Mouse (Mus musculus) embryonic stem cell, embryonic (primary cell): ENCODE measurements around the gene Rorb.

Experiments
- CTCF ChIA-PET, 4 experiments: fragments of 300-600 bp in 2 of 4; fragments of 350-600 bp in 2 of 4; sonication (Branson Sonifier 250); formaldehyde crosslinking; loops; one replicate each; lab custom pipeline; 2022; ENCODE audit warnings: inconsistent platforms in 2 of 4; lab: Charles Lee
- POLR2A ChIA-PET, 4 experiments: fragments of 300-600 bp in 2 of 4; fragments of 350-600 bp in 2 of 4; sonication (Branson Sonifier 250); formaldehyde crosslinking; loops; one replicate each; lab custom pipeline; 2022; ENCODE audit warnings: antibody characterized with exemption in 4 of 4, inconsistent platforms in 1 of 4; lab: Charles Lee

Gene Rorb

DNA sequence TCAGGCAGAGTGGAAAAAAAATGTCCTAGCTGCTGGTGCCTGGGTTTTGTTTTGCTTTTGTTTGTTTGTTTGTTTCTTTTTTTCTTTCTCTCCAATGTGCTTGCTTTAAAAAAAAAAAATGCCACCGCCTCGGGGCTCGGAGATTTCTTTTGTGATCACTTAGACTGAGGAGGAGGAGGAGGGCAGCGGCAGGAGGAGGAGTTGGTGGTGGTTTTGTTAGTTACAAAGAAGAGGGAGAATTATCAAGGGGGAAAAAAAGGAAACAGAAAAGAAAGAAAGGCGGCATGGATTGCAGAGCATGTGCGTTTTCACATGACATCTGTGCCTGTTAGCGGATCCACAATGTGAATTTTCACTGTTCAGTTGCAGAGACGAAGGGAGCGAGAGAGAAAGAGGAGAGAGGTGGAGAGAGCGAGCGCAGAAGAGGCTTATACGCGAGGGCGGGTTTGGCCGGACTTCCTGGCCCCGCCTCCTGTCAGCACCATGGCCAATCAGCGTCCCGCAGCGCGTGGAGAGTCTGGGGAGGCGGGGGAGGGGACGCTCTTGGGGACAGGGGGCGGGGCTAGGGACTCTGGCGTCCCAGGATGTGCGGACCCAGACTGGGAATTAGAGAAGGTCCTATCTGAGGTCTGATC lies at the start of gene Rorb:
Rorb (minus strand) TSS at position 404 of the 635 bp plus-strand sequence.
- POLR2A ChIA-PET = interaction anchor here in 2 of 4 experiments (1.2 to 1.8 kb wide), 2 partner anchors 9 to 440 kb away, joined by 3 to 7 read pairs; partner anchors contain the start of gene Carnmt1 (in 1 of the 2)

GRCm38 (mm10) chr19:19148847-19149246 lies 37.9 kb upstream of the Rorb start:
- POLR2A ChIA-PET = interaction anchor here in 1 of 4 experiments (0.6 kb wide), 1 partner anchor 575 kb away, joined by 4 read pairs; no protein-coding TSS in a partner anchor
- CTCF ChIA-PET = no interaction called here

More for the DNA sequence above, at the start of gene Rorb:
- CTCF ChIA-PET = no interaction called here

DNA sequence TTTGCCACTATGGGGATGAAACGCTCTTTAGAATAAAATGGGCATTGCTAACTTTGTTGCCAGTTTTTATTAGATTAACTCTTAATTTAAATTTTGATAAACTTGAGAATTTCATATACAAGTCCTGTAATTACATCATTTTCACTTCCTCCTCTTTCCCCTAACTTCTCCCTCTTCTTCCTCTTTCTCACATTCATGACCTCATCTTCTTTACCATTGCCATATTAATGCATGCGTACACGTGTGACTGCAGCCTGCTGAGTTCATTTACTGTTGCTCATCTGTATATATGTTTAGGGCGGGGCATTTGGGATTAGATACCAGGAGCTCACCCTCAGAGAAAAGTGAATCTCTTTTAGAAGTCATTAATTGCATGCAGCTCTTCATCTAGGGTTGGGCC lies 33.5 kb upstream of the Rorb start:
- ChIA-PET CTCF (no interaction called here), POLR2A (no interaction called here)

DNA sequence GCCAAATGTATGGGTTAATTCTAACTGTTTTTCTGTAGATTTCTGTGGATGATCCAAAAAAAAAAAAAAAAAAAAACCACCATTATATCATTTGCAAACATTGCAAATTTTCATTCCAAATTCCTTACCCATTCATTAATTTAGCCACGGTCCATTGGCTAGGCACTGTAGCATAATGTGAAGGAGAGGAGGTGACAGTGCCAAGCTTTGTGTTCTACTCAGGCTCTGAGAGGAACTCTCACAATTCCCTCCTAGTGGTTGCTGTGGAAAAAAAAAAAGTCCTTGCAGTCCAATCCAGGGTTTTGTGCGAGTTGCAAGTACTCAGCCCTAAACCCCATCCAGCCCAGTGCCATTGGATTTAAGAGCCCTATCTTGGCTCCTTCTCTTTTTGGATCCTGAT lies 25.9 kb upstream of the Rorb start:
- POLR2A ChIA-PET = no interaction called here
- CTCF ChIA-PET = interaction anchor here in 1 of 4 experiments (0.6 kb wide), 1 partner anchor 348 kb away, joined by 3 read pairs; no protein-coding TSS in a partner anchor

DNA sequence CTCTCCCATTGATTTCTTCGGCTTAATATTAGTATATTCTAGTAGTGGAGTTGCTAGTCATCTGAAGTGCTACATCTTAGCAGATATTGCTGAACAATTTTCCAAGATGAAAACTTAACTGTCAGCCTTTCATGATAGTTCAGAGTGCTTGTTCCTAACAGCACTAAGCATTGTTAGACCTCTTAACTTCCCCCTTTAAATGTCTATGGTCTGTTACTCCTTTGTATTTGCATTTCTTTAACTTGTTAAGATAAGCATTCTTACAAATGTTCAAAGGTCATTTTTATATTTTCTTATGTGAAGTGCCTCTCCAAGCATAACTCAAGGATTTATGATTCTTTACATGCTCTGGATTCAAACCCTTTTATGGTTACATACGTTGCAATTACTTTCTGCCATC lies 24.8 kb upstream of the Rorb start:
- POLR2A ChIA-PET = no interaction called here
- CTCF ChIA-PET = no interaction called here

DNA sequence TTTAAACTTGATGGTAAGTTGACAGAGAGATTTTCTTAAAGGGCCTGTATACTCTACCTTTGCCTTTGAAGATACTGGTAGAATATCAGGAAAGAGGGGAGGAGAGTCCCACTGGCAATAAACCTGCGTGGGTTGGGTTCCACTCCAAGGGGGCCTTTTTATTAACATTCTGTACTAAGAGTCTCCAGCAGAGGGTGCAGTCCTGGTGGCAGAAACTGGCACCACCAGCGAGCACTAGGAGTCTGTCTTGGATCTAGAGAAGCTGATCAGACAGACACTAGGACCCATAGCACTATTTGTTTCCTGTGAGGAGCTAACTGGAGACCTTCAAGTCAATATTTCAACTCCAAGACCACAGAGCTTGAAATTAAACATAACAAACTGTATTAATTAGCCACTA lies 11.3 kb upstream of the Rorb start:
- POLR2A ChIA-PET = no interaction called here
- CTCF ChIA-PET = no interaction called here

DNA sequence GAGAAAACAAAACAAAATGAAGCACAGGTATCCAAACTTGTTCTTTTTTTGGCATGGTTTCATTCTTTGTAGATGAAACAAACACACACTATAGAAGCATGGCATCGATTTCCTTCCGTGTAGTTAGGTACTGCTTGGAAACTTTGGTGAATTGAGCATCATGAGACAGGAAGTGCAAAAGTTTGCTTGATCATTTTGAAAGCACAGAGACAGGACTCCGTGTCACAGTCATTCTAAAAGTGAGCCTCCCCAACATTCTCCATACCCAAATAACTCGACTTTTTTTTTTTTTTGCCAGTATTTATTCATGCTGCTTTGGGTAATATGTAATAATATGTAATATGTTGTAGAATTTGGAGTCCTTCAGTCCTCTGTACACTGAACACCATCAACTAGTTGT lies 1.2 kb upstream of the Rorb start:
- POLR2A ChIA-PET = no interaction called here
- CTCF ChIA-PET = no interaction called here

DNA sequence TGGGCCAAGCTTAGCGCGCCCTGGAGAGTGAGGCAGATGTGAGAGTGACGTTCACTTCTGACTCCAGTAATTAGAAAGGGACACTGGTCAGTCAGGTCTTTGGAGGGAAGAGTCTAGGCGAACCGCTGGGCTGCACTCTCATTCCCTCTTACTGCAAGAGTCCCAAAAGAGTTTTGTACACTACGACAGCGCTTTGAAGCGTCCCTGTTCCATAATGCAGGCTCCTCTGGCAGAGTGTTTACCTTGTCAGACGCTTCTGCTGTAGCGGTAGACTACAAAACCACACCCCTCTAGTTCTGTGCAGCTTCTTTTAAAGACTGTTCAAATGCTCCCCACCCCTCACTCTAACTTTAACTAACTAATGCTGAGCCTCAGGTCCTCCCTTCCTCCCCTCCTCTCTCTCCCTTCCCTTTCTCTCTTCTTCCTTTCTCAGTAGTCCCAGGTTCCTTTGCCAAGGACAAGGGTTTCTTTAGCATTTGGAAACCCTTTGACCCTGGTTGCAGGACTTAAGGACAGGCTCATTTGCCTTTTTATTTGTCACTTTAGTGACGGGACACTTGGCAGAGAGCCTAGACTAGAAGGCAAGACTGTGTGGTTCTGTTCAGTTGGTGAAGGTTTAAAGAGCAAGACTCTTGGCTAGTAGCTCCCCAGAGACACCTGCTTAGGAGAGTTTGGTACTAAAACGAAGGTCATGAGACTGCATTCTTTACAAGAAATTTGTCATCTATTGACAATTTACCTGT lies 603 bp upstream of the Rorb start:
- POLR2A ChIA-PET = no interaction called here
- CTCF ChIA-PET = no interaction called here

DNA sequence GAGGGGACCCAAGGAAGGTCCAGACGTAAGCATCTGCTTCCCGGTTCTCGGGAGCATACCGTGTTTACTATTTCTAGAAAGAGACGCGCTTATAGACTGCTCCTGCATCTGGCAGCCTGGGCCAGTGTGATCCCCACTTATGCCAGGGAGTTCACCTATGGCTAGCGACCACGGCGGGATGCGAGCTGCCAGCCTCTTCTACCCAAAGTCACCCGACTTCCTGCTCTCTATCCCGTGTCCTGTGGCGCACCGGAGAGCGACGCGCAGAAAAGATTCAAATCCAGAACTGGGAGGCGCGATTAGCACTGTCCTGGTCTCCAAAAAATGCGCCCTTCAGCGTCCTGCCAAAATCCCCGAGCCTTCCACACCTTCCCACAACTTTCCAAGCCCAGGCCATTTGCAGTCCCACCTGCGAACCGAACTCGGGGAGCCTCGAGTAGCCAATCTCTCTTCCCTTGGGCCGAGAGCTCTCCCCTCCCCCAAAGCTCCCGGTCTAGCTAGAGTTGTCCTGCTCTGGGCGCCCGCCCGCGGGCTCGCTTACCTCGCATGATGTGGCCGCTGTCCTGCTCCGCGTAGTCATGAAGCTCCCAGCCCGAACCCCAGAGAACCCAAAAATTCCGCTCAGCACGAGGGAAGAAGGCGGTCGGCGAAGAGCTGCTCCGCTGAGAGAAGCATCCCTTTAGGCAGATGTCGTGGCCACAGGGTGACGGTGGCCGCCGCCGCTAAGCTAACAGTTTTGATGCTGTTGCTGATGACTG lies 806 bp downstream of the Rorb start:
- POLR2A ChIA-PET = interaction anchor here in 2 of 4 experiments (0.7 to 1.8 kb wide), 3 partner anchors 9 to 440 kb away, joined by 3 to 7 read pairs (median 3); partner anchors contain the start of gene Carnmt1 (in 1 of the 2)
- CTCF ChIA-PET = interaction anchor here in 2 of 4 experiments (0.6 kb wide), 2 partner anchors 13 to 1612 kb away, joined by 5 to 6 read pairs; no protein-coding TSS in a partner anchor

GRCm38 (mm10) chr19:19108596-19109381 lies 2.2 kb downstream of the Rorb start:
- ChIA-PET POLR2A (interaction anchor here in 2 of 4 experiments (0.5 to 1.8 kb wide), 5 partner anchors 7 to 382 kb away, joined by 3 to 7 read pairs (median 4); no protein-coding TSS in a partner anchor), CTCF (interaction anchor here in 1 of 4 experiments (0.6 kb wide), 1 partner anchor 133 kb away, joined by 4 read pairs; no protein-coding TSS in a partner anchor)

DNA sequence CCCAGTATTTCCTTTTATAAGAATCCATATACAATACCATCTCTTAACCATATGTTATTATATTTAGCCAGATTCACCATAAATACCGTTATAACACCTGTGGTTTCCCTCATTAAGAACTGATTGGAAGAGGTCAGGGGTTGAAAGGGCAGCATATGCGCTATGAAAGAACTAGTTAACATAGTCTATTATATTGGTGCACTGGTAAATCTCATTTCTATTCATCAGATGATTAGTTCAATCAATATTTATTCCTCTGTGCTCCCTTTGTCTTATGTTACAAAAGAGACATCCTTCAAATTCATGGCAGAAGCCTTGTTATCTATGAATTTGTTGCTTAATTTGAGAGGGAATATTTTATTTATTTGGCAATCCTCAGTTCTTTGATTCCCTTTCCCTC lies 6.4 kb downstream of the Rorb start:
- ChIA-PET POLR2A (no interaction called here), CTCF (no interaction called here)

GRCm38 (mm10) chr19:19097149-19097548 lies 13.8 kb downstream of the Rorb start:
- CTCF ChIA-PET = interaction anchor here in 1 of 4 experiments (0.6 kb wide), 1 partner anchor 12 kb away, joined by 6 read pairs; no protein-coding TSS in a partner anchor
- POLR2A ChIA-PET = no interaction called here

DNA sequence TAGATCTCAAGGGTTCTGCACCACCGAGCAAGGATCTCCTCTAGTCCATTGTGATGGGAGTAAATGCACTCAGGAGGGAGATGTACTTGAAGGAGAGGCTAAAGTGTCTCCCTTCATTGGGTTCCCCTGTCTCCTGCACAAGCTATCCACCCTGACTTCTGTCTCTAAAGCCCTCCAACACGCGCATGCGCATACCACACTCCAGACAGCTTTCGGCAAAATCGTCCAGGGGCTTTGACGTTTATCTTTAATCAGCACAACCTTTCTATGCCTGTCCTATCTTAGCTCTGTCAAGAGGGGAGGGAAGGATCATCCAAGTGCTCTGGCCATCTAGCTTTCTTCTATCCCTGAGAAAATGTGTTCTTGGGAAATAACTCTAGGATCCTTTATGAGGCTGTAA lies 21.6 kb downstream of the Rorb start:
- ChIA-PET CTCF (no interaction called here), POLR2A (no interaction called here)

DNA sequence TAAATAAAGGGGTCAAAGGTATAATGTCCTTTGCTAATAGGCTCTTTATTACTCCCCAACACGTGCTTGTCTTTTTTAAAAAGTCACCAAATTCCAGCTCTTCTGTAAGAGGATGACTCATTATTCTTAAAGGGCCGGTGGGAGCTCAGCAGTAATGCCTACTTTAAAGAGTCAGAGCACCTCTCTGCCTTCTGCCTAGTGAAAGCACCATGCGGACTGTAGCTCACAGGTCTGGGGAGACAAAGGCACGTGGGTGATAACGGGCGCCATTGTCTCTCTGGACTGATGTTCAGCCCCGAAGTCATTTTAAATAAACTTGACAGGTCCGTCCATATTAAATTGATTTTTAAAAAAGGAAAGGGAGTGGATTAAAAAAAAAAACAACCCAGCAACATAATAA lies 33.1 kb downstream of the Rorb start:
- ChIA-PET CTCF (no interaction called here), POLR2A (no interaction called here)

DNA sequence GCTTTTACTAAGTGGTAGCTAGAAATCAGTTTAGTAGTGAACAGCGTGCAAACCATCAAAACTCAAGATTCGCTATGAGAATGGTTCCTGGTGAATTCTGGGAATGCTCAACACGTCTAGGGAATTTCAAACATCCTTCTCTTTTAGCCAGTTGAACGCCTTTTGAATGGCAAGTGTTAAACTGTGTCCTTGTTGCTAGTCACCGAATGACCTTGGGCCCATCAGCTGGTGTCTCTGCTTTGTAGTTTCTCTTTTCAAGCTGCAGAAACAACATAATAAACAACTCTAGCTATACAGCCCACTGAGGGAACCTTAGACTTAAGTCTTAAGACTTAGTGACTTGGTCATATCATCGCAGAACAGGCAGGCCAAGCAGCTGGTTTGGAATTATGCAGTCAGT lies 36.2 kb downstream of the Rorb start:
- ChIA-PET POLR2A (interaction anchor here in 1 of 4 experiments (0.6 kb wide), 1 partner anchor 34 kb away, joined by 3 read pairs; no protein-coding TSS in a partner anchor), CTCF (no interaction called here)

DNA sequence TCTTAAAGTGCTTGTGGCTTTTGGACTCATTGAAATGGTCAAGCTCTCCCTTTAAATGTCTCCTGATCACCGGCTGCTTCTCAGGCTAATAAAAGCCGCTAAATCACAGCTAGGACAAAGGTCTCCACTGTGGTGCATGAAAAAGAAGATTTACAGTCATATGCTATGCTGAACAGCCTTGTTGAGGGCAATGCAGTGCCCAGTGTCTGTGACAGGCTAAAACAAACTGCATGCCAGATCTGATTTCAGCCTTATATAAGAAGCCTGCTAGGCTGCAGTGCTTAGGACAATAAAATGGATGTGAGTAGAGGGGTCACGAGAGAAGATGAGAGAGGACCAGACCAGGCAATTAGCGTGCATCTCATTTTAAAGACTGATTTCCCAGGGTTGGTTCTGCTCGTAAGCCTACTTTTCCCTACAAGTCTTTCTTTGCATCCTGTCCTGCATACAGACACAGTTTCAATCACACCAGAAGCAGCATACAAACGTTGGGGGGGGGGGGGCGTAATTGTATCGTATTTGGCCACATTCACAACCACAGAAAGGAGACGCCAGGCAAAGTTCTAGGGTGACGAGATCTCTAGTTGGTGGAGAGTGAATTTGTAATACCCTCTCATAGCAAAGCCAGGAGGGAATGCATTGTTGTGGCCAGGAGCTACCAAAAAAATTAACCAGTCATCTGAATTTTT lies 52.1 kb downstream of the Rorb start:
- CTCF ChIA-PET = no interaction called here
- POLR2A ChIA-PET = no interaction called here

GRCm38 (mm10) chr19:19058201-19058600 lies 52.8 kb downstream of the Rorb start:
- CTCF ChIA-PET = no interaction called here

DNA sequence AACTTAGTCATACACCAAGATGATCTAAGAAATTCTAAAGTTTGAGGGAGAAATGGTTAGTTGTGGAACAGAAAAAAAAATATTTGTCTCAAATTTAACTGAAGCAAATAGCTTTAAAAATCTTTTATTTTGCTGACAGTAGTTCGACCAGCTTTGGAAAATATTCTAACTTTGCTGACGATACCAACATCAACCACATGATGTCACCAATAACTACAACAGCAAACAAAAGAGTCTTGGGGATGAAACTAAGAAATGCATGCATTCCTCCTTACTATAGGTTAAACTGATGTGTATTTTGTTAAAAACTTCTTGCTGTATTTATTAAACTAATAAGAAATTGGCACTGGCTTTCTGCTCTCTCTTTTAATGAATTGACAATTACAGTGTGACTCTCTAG lies 67.9 kb downstream of the Rorb start:
- ChIA-PET POLR2A (no interaction called here), CTCF (no interaction called here)

More at GRCm38 (mm10) chr19:19058201-19058600, 52.8 kb downstream of the Rorb start:
- POLR2A ChIA-PET = no interaction called here
